Mouse (Mus musculus): Measurements from ENCODE around the gene Gm49425.

Gene Gm49425

DNA sequence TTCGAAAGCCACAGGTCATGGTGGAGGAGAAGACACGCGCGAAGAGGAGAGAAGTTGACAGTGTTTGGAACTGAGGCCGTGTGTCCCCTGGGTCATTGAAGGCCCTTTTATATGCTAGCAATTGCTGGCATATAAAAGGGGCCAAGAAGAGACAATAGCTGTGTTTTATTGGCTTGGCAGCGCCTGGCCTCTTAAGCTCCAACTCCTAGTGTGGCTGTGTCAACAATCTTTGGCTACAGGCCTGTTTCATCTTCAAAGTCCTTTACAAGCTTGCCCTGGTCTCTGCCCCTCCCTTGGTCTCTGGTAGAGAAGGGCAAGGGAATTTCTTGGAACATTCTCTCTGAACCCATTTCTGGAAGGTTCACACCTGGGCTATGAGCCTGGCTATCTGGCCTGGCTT is 25.6 kb downstream of the Gm49425 start, which contains the start of gene Krt83:
TSS of gene Krt83 (minus strand) at position 82 of the 400 bp plus-strand sequence.
- DNase-seq (ENCODE audit: low read depth, low spot score) = no peak

- DNase-seq (ENCODE audit: low read depth, low spot score) = no peak
Measured at GRCm38 (mm10) chr15:101485911-101486635, 31.0 kb downstream of the Gm49425 start.

- no peak for DNase-seq (ENCODE audit: low read depth, low spot score)
Measured at GRCm38 (mm10) chr15:101484939-101485338, 32.1 kb downstream of the Gm49425 start.

DNA sequence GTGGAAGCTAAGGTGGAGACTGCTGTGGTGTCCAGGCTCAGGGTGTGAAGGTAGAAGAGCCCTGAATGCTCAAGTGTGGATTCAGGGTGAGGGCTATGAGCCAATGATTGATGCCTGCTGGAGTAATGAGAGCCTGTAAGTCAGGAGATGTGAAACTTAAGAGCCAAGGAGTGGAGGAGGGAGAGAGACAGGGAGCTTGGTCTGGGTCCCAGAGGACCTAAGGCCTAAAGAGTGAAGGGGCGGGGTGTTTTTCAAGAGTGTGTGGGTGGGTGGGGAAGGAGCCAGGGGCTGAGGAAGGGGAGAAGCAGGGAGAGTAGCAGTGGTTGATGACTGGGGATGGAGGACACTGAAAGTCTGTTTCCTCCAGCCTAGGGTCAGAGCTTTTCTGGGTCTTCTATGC is 33.4 kb downstream of the Gm49425 start:
- no peak for DNase-seq (ENCODE audit: low read depth, low spot score)

GRCm38 (mm10) chr15:101482056-101482455 is 35.0 kb downstream of the Gm49425 start:
- DNase-seq (ENCODE audit: low read depth, low spot score) = no peak

GRCm38 (mm10) chr15:101479666-101480060 is 37.4 kb downstream of the Gm49425 start:
- no peak for DNase-seq (ENCODE audit: low read depth, low spot score)

- peak; percentile 68 for DNase-seq (ENCODE audit: low read depth, low spot score)
Measured at GRCm38 (mm10) chr15:101479007-101479665, 37.9 kb downstream of the Gm49425 start.

DNA sequence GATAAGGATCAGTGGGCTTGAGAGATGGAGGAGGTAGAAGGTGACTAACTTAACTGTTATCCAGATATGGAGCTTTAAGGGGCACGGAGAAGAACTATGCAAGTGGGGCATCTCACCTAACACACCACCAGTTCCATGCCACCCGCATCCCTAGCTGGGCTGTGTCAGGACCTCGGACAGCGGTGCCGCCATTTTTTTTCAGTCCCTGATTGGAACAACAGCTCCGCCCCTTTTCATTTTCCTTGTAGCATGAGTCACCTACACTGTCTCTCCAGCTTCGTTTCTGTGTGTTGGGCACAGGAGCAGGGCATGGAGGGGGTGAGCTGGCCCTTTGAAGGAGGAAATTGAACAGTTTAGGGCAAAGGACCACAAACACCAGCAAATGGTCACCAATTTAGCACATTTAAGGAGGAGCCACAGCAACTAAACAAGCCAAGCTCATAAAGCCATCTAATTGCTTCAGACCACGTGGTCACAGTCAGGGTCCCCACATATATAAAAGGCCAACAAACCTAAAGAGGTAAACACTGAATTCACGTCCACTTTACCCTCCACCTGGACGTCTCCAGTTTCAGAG is 44.0 kb downstream of the Gm49425 start, which contains the start of gene Krt86:
TSS of gene Krt86 (plus strand) at position 527 of the 577 bp plus-strand sequence.
- DNase-seq (ENCODE audit: low read depth, low spot score) = peak; percentile 69

GRCm38 (mm10) chr15:101469093-101469492 is 48.0 kb downstream of the Gm49425 start:
- no peak for DNase-seq (ENCODE audit: low read depth, low spot score)

All from mesoderm, embryonic 11.5 days (tissue).